Mouse (Mus musculus): ENCODE data around the gene Snrnp25. TPM values are rescaled to one million over a fixed set of nuclear protein-coding genes. Genes with fewer than 3 reads are reported as not detected.

Gene Snrnp25
- polyA plus RNA-seq, 1 experiment from 2014 or later, result 45.6 TPM

- Histone ChIP-seq H3K9ac (no peak overlapping the region), H3K27me3 (no peaks in the 10 kb centered on the region), H3K4me3 (no peak overlapping the region), H3K36me3 (no peaks in the 10 kb centered on the region), H3K9me3 (no peaks in the 10 kb centered on the region), H3K27ac (no peak overlapping the region), H3K4me1 (no peaks in the 10 kb centered on the region), H3K4me2 (no peak overlapping the region)
- WGBS, result 45% methylated on average over 25 of the region's 25 CpGs
- ATAC-seq (ENCODE audit: insufficient number of reproducible peaks, low FRiP score, low TSS enrichment, low read depth), result no peak
Observed at GRCm38 (mm10) chr11:32181973-32182868, 23.0 kb upstream of the Snrnp25 start.

- Histone ChIP-seq H3K36me3 (no peaks in the 10 kb centered on the region), H3K4me2 (no peak overlapping the region), H3K4me3 (no peak overlapping the region), H3K9ac (no peak overlapping the region), H3K27ac (no peak overlapping the region), H3K9me3 (no peaks in the 10 kb centered on the region), H3K27me3 (no peaks in the 10 kb centered on the region), H3K4me1 (no peaks in the 10 kb centered on the region)
- 82% methylated on average over 8 of the region's 8 CpGs for WGBS
- no peak for ATAC-seq (ENCODE audit: insufficient number of reproducible peaks, low FRiP score, low TSS enrichment, low read depth)
Observed at GRCm38 (mm10) chr11:32184469-32184868, 20.7 kb upstream of the Snrnp25 start.

GRCm38 (mm10) chr11:32186031-32186430 lies 19.2 kb upstream of the Snrnp25 start:
- no peak for ATAC-seq (ENCODE audit: insufficient number of reproducible peaks, low FRiP score, low TSS enrichment, low read depth)
- no peak overlapping the region for H3K4me2 ChIP-seq
- 79% methylated on average over 3 of the region's 3 CpGs for WGBS
- H3K4me3 ChIP-seq, result no peak overlapping the region
- no peak overlapping the region for H3K9ac ChIP-seq
- H3K4me1 ChIP-seq, result no peaks in the 10 kb centered on the region
- H3K27me3 ChIP-seq, result no peaks in the 10 kb centered on the region
- no peaks in the 10 kb centered on the region for H3K9me3 ChIP-seq
- H3K27ac ChIP-seq, result no peak overlapping the region
- H3K36me3 ChIP-seq, result no peaks in the 10 kb centered on the region

- Histone ChIP-seq H3K9me3 (no peaks in the 10 kb centered on the region), H3K4me2 (no peak overlapping the region), H3K4me3 (no peak overlapping the region), H3K27ac (no peak overlapping the region), H3K4me1 (no peaks in the 10 kb centered on the region), H3K36me3 (no peaks in the 10 kb centered on the region), H3K9ac (no peak overlapping the region), H3K27me3 (no peaks in the 10 kb centered on the region)
- WGBS, result 86% methylated on average over 4 of the region's 4 CpGs
- ATAC-seq (ENCODE audit: insufficient number of reproducible peaks, low FRiP score, low TSS enrichment, low read depth), result no peak
Observed at GRCm38 (mm10) chr11:32187256-32187655, 18.0 kb upstream of the Snrnp25 start.

GRCm38 (mm10) chr11:32188881-32189280 lies 16.3 kb upstream of the Snrnp25 start:
- H3K4me2 ChIP-seq, result no peak overlapping the region
- ATAC-seq (ENCODE audit: insufficient number of reproducible peaks, low FRiP score, low TSS enrichment, low read depth), result no peak
- 84% methylated on average over 12 of the region's 12 CpGs for WGBS

GRCm38 (mm10) chr11:32189434-32189833 lies 15.8 kb upstream of the Snrnp25 start:
- Histone ChIP-seq H3K36me3 (no peaks in the 10 kb centered on the region), H3K27ac (no peak overlapping the region), H3K4me1 (no peaks in the 10 kb centered on the region), H3K9me3 (no peaks in the 10 kb centered on the region), H3K27me3 (no peaks in the 10 kb centered on the region), H3K4me3 (no peak overlapping the region), H3K4me2 (no peak overlapping the region), H3K9ac (no peak overlapping the region)
- WGBS, result 69% methylated on average over 5 of the region's 5 CpGs
- ATAC-seq (ENCODE audit: insufficient number of reproducible peaks, low FRiP score, low TSS enrichment, low read depth), result no peak

More at GRCm38 (mm10) chr11:32188881-32189280, 16.3 kb upstream of the Snrnp25 start:
- no peaks in the 10 kb centered on the region for H3K36me3 ChIP-seq
- H3K27ac ChIP-seq, result no peak overlapping the region
- H3K9me3 ChIP-seq, result no peaks in the 10 kb centered on the region
- no peak overlapping the region for H3K9ac ChIP-seq
- H3K4me1 ChIP-seq, result no peaks in the 10 kb centered on the region
- no peak overlapping the region for H3K4me3 ChIP-seq
- H3K27me3 ChIP-seq, result no peaks in the 10 kb centered on the region

- Histone ChIP-seq H3K9me3 (no peaks in the 10 kb centered on the region), H3K4me1 (no peaks in the 10 kb centered on the region), H3K4me2 (no peak overlapping the region), H3K27ac (no peak overlapping the region), H3K9ac (no peak overlapping the region), H3K4me3 (no peak overlapping the region), H3K36me3 (no peaks in the 10 kb centered on the region), H3K27me3 (peaks cover 2% of the 10 kb centered on the region)
- no peak for ATAC-seq (ENCODE audit: insufficient number of reproducible peaks, low FRiP score, low TSS enrichment, low read depth)
- WGBS, result 84% methylated on average over 9 of the region's 9 CpGs
Observed at GRCm38 (mm10) chr11:32190119-32190518, 15.1 kb upstream of the Snrnp25 start.

- Histone ChIP-seq H3K36me3 (no peaks in the 10 kb centered on the region), H3K9ac (no peak overlapping the region), H3K9me3 (no peaks in the 10 kb centered on the region), H3K4me1 (no peaks in the 10 kb centered on the region), H3K27ac (no peak overlapping the region), H3K4me2 (no peak overlapping the region), H3K27me3 (peaks cover 7% of the 10 kb centered on the region), H3K4me3 (no peak overlapping the region)
- 65% methylated on average over 13 of the region's 13 CpGs for WGBS
- no peak for ATAC-seq (ENCODE audit: insufficient number of reproducible peaks, low FRiP score, low TSS enrichment, low read depth)
Observed at GRCm38 (mm10) chr11:32190603-32191110, 14.6 kb upstream of the Snrnp25 start.

GRCm38 (mm10) chr11:32193156-32193555 lies 12.1 kb upstream of the Snrnp25 start:
- no peaks in the 10 kb centered on the region for H3K4me1 ChIP-seq
- H3K27me3 ChIP-seq, result peaks cover 14% of the 10 kb centered on the region
- H3K36me3 ChIP-seq, result no peaks in the 10 kb centered on the region
- H3K4me2 ChIP-seq, result no peak overlapping the region
- no peak overlapping the region for H3K4me3 ChIP-seq
- ATAC-seq (ENCODE audit: insufficient number of reproducible peaks, low FRiP score, low TSS enrichment, low read depth), result no peak
- no peak overlapping the region for H3K27ac ChIP-seq
- no peaks in the 10 kb centered on the region for H3K9me3 ChIP-seq
- no peak overlapping the region for H3K9ac ChIP-seq
- WGBS, result 80% methylated on average over 10 of the region's 10 CpGs

- Histone ChIP-seq H3K36me3 (no peaks in the 10 kb centered on the region), H3K4me2 (no peak overlapping the region), H3K27ac (no peak overlapping the region), H3K9ac (no peak overlapping the region), H3K4me3 (no peak overlapping the region), H3K9me3 (no peaks in the 10 kb centered on the region), H3K27me3 (peaks cover 14% of the 10 kb centered on the region), H3K4me1 (no peaks in the 10 kb centered on the region)
- 79% methylated on average over 10 of the region's 10 CpGs for WGBS
- no peak for ATAC-seq (ENCODE audit: insufficient number of reproducible peaks, low FRiP score, low TSS enrichment, low read depth)
Observed at GRCm38 (mm10) chr11:32194086-32194485, 11.1 kb upstream of the Snrnp25 start.

- ATAC-seq (ENCODE audit: insufficient number of reproducible peaks, low FRiP score, low TSS enrichment, low read depth), result no peak
Observed at GRCm38 (mm10) chr11:32194626-32195025, 10.6 kb upstream of the Snrnp25 start.

GRCm38 (mm10) chr11:32195867-32196540 lies 9.2 kb upstream of the Snrnp25 start:
- ATAC-seq (ENCODE audit: insufficient number of reproducible peaks, low FRiP score, low TSS enrichment, low read depth), result no peak
- peaks cover 14% of the 10 kb centered on the region for H3K27me3 ChIP-seq
- no peaks in the 10 kb centered on the region for H3K9me3 ChIP-seq
- H3K4me3 ChIP-seq, result no peak overlapping the region
- no peaks in the 10 kb centered on the region for H3K36me3 ChIP-seq
- H3K4me2 ChIP-seq, result no peak overlapping the region
- no peak overlapping the region for H3K27ac ChIP-seq
- H3K4me1 ChIP-seq, result no peaks in the 10 kb centered on the region
- no peak overlapping the region for H3K9ac ChIP-seq
- WGBS, result 45% methylated on average over 11 of the region's 11 CpGs

More at GRCm38 (mm10) chr11:32194626-32195025, 10.6 kb upstream of the Snrnp25 start:
- no peaks in the 10 kb centered on the region for H3K36me3 ChIP-seq
- H3K4me2 ChIP-seq, result no peak overlapping the region
- WGBS, result 72% methylated on average over 5 of the region's 5 CpGs
- H3K9ac ChIP-seq, result no peak overlapping the region
- no peak overlapping the region for H3K4me3 ChIP-seq
- no peak overlapping the region for H3K27ac ChIP-seq
- H3K27me3 ChIP-seq, result peaks cover 14% of the 10 kb centered on the region
- H3K4me1 ChIP-seq, result no peaks in the 10 kb centered on the region
- H3K9me3 ChIP-seq, result no peaks in the 10 kb centered on the region

Measured in limb, embryonic 15.5 days (tissue).